Mouse (Mus musculus): ENCODE results near the gene Xlr3a.
"Not testable (repeated sequence)": the region's sequence is repeated elsewhere in the genome, so short reads cannot be mapped to it uniquely, and the experiment has no call there.

- not testable (repeated sequence) for TF ChIP-seq CTCF, POLR2A (IDR thresholded peaks at IDR 0.05; ENCODE audit: extremely low read depth, insufficient read depth, low read length)
Measured at GRCm38 (mm10) chrX:73116747-73117146, 19.9 kb upstream of the Xlr3a start, which contains the start of gene Gm14685.
